Mouse (Mus musculus) heart, embryonic 14.5 days (tissue): ENCODE measurements at regions not wholly inside any gene's neighbourhood (a gene's known extent, or its start where the extent isn't known, plus 50 kb on each side); places are given as distances from the start of the nearest gene placed in this dataset.

Source experiments
- ATAC-seq: fragments of 200-750 bp; cut with Nextera tagmentation; 2 replicates; pipeline ENCODE4 v1.8.0; 2017; ENCODE audit warnings: low read depth, moderate TSS enrichment; ENCODE audit not compliant: insufficient number of reproducible peaks, insufficient read depth, low FRiP score
- H3K27ac ChIP-seq, 2 experiments: fragments of 200-500 bp in 1 of 2; fragments of 300-500 bp in 1 of 2; sonication (generic) in 1 of 2; replicated peaks in 1 of 2; 2 replicates each; pipeline ENCODE4 v1.5.1; 2012 to 2014; ENCODE audit warnings: low read depth in 2 of 2, low read length in 2 of 2, control low read depth in 1 of 2, mild to moderate bottlenecking in 1 of 2, mixed read lengths in 1 of 2; ENCODE audit not compliant: control insufficient read depth in 1 of 2, insufficient read depth in 1 of 2
- H3K27me3 ChIP-seq: fragments of 300-500 bp; sonication (generic); 2 replicates; pipeline ENCODE4 v1.6.1; 2014; ENCODE audit warnings: mild to moderate bottlenecking, low read length, control low read depth; ENCODE audit not compliant: control insufficient read depth, insufficient read depth
- H3K36me3 ChIP-seq: fragments of 300-500 bp; sonication (generic); 2 replicates; pipeline ENCODE4 v1.6.1; 2014; ENCODE audit warnings: mild to moderate bottlenecking, control low read depth, low read length, mixed read lengths; ENCODE audit not compliant: control insufficient read depth, insufficient read depth
- H3K4me1 ChIP-seq, 2 experiments: fragments of 200-500 bp in 1 of 2; fragments of 300-500 bp in 1 of 2; sonication (generic) in 1 of 2; 2 replicates each; pipeline ENCODE4 v1.6.1; 2012 to 2014; ENCODE audit warnings: low read length in 2 of 2, control low read depth in 1 of 2, mixed read lengths in 1 of 2; ENCODE audit not compliant: control insufficient read depth in 2 of 2, insufficient read depth in 2 of 2
- H3K4me2 ChIP-seq: fragments of 300-500 bp; sonication (generic); 2 replicates; pipeline ENCODE4 v1.6.1; 2014; ENCODE audit warnings: mild to moderate bottlenecking, low read length
- H3K4me3 ChIP-seq, 2 experiments: fragments of 200-500 bp in 1 of 2; fragments of 300-500 bp in 1 of 2; sonication (generic) in 1 of 2; 2 replicates each; pipeline ENCODE4 v1.5.1; 2012 to 2014; ENCODE audit warnings: low read length in 2 of 2, mild to moderate bottlenecking in 2 of 2, control low read depth in 1 of 2, low read depth in 1 of 2, moderate library complexity in 1 of 2; ENCODE audit not compliant: control insufficient read depth in 1 of 2, insufficient read depth in 1 of 2
- H3K9ac ChIP-seq: fragments of 300-500 bp; sonication (generic); 2 replicates; pipeline ENCODE4 v1.6.1; 2014; ENCODE audit warnings: mild to moderate bottlenecking, low read length
- H3K9me3 ChIP-seq: fragments of 300-500 bp; sonication (generic); 2 replicates; pipeline ENCODE4 v1.6.1; 2016; ENCODE audit warnings: low read length, control low read depth; ENCODE audit not compliant: control insufficient read depth
- WGBS: fragments of 180-500 bp; shearing (Covaris S2); extraction: QIAGEN DNeasy Blood & Tissue Kit; methylation state at CpG from one replicate; pipeline ENCODE4 v1.1.7; 2014; 5-methylcytosine and 5-hydroxymethylcytosine counted together

- no peaks in the 10 kb centered on the region for H3K9me3 ChIP-seq
- H3K4me1 ChIP-seq: peaks cover 7 to 12% of the 10 kb centered on the region in 2 experiments
- no peaks in the 10 kb centered on the region for H3K27me3 ChIP-seq
- H3K4me2 ChIP-seq: no peak overlapping the region
- no peak overlapping the region for H3K4me3 ChIP-seq
- no peak for ATAC-seq
- 27% methylated on average over 4 of the region's 4 CpGs for WGBS
- no peaks in the 10 kb centered on the region for H3K36me3 ChIP-seq
- no peak overlapping the region for H3K9ac ChIP-seq
- 0 out of 4 replicates have a peak overlapping the region, but pooled peaks of 1 of the 2 experiments have one; percentile 9 for H3K27ac ChIP-seq
Measured at GRCm38 (mm10) chr10:119040205-119040604, 170.2 kb upstream of the Dyrk2 start.

GRCm38 (mm10) chr10:119039732-119040131 is 169.7 kb upstream of the Dyrk2 start:
- H3K9me3 ChIP-seq: no peaks in the 10 kb centered on the region
- no peak for ATAC-seq
- H3K4me2 ChIP-seq: no peak overlapping the region
- no peak overlapping the region for H3K4me3 ChIP-seq
- 17% methylated on average over 3 of the region's 3 CpGs for WGBS
- no peaks in the 10 kb centered on the region for H3K27me3 ChIP-seq
- H3K36me3 ChIP-seq: no peaks in the 10 kb centered on the region
- H3K27ac ChIP-seq: no peak overlapping the region
- H3K9ac ChIP-seq: no peak overlapping the region
- H3K4me1 ChIP-seq: peaks cover 7 to 12% of the 10 kb centered on the region in 2 experiments

- Histone ChIP-seq H3K36me3 (no peaks in the 10 kb centered on the region), H3K9me3 (no peaks in the 10 kb centered on the region), H3K4me3 (no peak overlapping the region), H3K4me1 (peaks cover 7 to 12% of the 10 kb centered on the region in 2 experiments), H3K9ac (no peak overlapping the region), H3K27me3 (no peaks in the 10 kb centered on the region), H3K4me2 (no peak overlapping the region), H3K27ac (no peak overlapping the region)
- WGBS: 88% methylated on average over 6 of the region's 6 CpGs
- ATAC-seq: no peak
Measured at GRCm38 (mm10) chr10:119038991-119039390, 169.0 kb upstream of the Dyrk2 start.

- Histone ChIP-seq H3K9me3 (no peaks in the 10 kb centered on the region), H3K4me3 (no peak overlapping the region), H3K36me3 (no peaks in the 10 kb centered on the region), H3K27me3 (no peaks in the 10 kb centered on the region), H3K4me1 (peaks cover 7 to 12% of the 10 kb centered on the region in 2 experiments), H3K9ac (no peak overlapping the region), H3K4me2 (no peak overlapping the region), H3K27ac (no peak overlapping the region)
- WGBS: 78% methylated on average over 8 of the region's 8 CpGs
- ATAC-seq: no peak
Measured at GRCm38 (mm10) chr10:119037781-119038180, 167.8 kb upstream of the Dyrk2 start.

GRCm38 (mm10) chr10:119035863-119036262 is 165.9 kb upstream of the Dyrk2 start:
- H3K4me2 ChIP-seq: no peak overlapping the region
- WGBS: 92% methylated on average over 5 of the region's 5 CpGs
- H3K4me3 ChIP-seq: no peak overlapping the region
- no peaks in the 10 kb centered on the region for H3K9me3 ChIP-seq
- H3K27me3 ChIP-seq: no peaks in the 10 kb centered on the region
- H3K4me1 ChIP-seq: peaks cover 7 to 12% of the 10 kb centered on the region in 2 experiments
- no peak overlapping the region for H3K9ac ChIP-seq
- H3K27ac ChIP-seq: no peak overlapping the region
- no peaks in the 10 kb centered on the region for H3K36me3 ChIP-seq
- ATAC-seq: no peak

- H3K36me3 ChIP-seq: no peaks in the 10 kb centered on the region
- no peak overlapping the region for H3K27ac ChIP-seq
- 77% methylated on average over 4 of the region's 4 CpGs for WGBS
- H3K9ac ChIP-seq: no peak overlapping the region
- peaks cover 0 to 2% of the 10 kb centered on the region in 2 experiments for H3K4me1 ChIP-seq
- H3K4me2 ChIP-seq: no peak overlapping the region
- ATAC-seq: no peak
- no peak overlapping the region for H3K4me3 ChIP-seq
- H3K9me3 ChIP-seq: no peaks in the 10 kb centered on the region
- H3K27me3 ChIP-seq: no peaks in the 10 kb centered on the region
Measured at GRCm38 (mm10) chr10:119034396-119034795, 164.4 kb upstream of the Dyrk2 start.

GRCm38 (mm10) chr10:119031282-119032275 is 161.6 kb upstream of the Dyrk2 start:
- no peaks in the 10 kb centered on the region for H3K27me3 ChIP-seq
- no peaks in the 10 kb centered on the region for H3K36me3 ChIP-seq
- no peak overlapping the region for H3K27ac ChIP-seq
- peaks cover 8 to 18% of the 10 kb centered on the region in 2 experiments for H3K4me1 ChIP-seq
- no peak for ATAC-seq
- no peak overlapping the region for H3K4me3 ChIP-seq
- H3K4me2 ChIP-seq: no peak overlapping the region
- H3K9ac ChIP-seq: no peak overlapping the region
- 77% methylated on average over 16 of the region's 16 CpGs for WGBS
- H3K9me3 ChIP-seq: no peaks in the 10 kb centered on the region
